Mouse (Mus musculus) frontal cortex, postnatal 14 days (tissue): ENCODE results near the gene Olfr221.

ENCODE experiments used
- DNase-seq, 2 experiments: peaks; one replicate each; pipeline ENCODE4 v3.0.0; 2022; ENCODE audit warnings: low spot score in 2 of 2

Olfr221 gene

DNA sequence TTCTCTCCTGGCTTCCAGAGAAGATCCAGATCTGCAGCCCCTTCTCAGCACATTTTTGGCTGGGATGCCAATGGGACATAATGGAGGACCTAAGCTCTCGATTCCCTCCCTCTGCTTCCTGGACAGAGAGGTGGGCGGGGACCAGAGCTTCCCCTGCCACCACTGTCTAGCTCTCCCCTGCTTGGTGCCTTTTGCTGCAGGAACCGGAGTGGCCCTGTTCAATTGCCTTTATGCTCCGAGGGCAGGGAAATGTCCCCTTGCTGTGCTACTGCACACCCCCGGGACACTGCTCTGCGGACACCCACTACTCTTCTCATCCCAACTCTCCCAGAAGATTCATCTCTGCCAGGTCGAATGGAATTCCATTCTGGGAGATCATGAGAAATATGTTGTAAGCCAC is 37.1 kb downstream of the Olfr221 start:
- DNase-seq, result no peak

DNA sequence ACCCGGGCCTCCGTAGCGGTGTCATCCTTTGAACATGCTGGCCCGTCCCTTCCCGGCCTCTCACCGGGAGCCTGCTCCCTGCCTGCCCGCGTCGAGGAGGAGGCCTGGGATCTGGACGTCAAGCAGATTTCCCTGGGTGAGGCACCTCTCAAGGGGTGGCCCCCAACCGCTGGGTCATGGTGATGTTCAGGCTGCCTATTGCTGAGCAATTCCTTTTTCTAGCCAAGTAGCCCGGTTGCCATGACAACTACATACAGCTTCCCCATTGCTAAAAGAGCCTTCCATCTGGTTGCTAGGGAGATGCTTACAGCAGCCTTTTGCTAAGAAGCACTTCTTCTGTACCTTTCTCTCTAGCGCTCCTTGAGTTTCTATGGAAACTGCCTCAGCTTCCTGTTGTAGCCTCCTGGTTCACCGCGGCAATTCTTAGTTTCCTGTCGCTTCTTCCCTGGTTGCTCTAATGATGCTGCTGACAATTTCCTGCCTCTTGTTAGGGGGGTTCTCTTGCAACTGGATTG is 38.2 kb downstream of the Olfr221 start:
- DNase-seq, result peak; percentile 71 to 83

DNA sequence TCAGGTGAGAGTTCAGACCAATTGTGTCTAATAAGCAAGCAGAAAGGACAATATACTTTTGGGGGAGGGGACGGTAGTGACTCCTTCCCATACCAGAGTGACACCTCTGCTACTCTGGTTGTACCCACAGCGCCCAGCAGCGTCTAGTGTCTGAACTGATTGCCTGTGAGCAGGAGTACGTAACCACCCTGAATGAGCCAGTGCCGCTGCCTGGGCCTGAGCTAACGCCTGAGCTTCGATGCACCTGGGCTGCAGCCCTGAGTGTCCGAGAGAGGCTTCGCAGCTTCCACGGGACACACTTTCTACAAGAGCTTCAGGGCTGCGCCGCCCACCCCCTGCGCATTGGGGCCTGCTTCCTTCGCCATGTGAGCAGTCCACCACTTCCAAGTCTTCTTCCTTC is 44.8 kb downstream of the Olfr221 start:
- DNase-seq, result no peak

DNA sequence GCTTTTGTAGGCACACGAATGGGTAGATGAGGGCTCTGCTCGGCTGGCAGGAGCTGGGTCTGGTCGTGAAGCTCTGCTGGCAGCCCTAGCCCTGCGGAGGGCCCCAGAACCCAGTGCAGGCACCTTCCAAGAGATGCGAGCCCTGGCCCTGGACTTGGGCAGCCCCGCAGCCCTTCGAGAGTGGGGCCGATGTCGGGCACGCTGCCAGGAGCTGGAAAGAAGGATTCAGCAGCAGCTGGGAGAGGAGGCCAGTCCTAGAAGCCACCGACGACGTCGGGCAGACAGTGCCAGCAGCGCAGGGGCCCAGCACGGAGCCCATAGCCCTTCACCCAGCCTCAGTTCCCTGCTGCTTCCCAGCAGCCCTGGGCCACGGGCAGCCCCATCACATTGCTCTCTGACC is 45.4 kb downstream of the Olfr221 start:
- DNase-seq, result no peak

GRCm38 (mm10) chr14:51996231-51996841 is 45.9 kb downstream of the Olfr221 start:
- no peak for DNase-seq

DNA sequence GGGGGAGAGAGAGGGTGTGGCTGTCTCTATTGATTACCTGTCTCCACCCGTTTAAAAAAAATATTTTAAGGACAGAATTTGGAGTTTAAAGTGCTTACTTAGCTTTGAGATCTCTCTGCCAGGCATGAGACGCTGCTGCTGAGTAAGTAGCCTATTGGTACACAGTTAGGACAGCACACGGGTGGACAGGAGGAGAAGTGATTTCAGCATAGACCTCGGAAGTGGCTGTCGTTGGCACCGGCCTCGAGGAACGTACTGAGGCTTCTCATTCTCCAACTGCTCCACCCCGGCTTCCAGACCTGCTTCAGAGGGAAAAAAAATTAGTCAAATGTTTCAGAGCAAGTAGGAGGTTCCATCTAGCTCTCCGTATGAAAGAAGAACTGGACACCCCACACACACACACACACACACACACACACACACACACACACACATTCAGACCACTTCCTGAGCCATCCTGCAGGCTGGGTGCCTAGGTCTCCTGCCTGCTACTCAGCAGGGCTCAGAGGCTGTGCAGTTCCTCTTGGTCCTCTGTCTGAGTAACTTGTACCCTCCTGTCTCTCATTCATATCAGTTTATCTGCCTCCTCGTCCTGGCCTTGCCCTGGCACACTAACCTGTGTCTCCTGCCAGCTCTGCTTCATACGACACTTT is 46.9 kb downstream of the Olfr221 start:
- DNase-seq, result no peak

DNA sequence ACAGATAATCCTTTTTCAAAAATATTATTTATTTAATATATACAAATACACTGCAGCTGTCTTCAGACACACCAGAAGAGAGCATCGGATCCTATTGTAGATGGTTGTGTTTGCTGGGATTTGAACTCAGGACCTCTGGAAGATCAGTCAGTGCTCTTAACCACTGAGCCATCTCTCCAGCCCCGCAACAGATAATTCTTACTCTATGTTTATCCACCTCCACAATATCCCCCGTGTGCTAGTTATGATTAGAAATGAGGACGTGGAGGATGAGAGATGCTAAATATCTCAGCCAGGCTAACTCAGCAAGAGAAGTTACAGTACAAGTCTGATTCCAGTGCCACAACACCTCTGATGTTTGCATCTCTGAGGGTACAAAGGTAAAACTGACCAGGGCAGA is 47.8 kb downstream of the Olfr221 start:
- DNase-seq, result no peak

DNA sequence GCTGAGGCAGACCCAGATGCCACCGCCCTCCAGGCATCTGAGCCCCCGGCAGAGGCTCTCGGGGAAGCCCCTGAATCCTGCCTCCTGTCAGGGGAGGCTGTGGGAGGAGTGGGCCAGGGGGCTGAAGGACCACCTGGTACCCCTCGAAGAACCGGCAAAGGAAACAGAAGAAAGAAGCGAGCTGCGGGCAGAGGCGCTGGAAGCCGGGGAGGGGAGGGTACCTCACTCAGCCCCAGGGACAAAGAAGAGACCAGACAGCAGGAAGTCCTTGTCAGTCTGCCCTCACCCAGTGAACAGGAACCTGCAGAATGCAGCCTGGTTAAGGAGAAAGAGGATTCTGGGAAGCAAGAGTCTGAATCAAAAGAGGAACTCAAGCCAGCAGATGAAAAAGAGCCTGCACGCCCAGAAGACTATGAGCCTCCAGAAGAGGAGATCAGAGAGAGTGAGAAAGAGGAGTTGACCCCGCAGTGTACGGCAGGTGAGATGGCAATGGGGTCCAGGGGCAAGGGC is 52.7 kb downstream of the Olfr221 start:
- DNase-seq, result no peak

- DNase-seq, result no peak
These were observed 53.5 kb downstream of the Olfr221 start for GRCm38 (mm10) chr14:51988731-51989130.

DNA sequence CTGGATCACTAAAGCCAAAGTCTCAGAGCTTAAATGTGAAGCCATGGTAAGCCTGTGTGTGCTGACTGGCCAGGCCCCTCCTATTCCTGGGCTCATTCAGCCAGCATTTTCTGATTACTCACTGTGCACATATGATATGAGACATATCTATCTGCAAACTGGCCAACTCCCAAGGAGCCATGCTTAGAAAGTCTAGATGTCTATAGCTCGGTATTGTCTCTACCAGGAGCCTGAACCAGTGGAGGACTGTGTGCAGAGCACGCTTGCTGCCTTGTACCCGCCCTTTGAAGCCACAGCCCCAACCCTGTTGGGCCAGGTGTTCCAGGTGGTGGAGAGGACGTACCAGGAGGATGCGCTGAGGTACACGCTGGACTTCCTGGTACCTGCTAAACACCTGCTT is 55.1 kb downstream of the Olfr221 start:
- no peak for DNase-seq

- no peak for DNase-seq
These were observed 56.1 kb downstream of the Olfr221 start for GRCm38 (mm10) chr14:51986153-51986505.

GRCm38 (mm10) chr14:51985301-51986152 is 56.7 kb downstream of the Olfr221 start:
- DNase-seq, result peak; percentile 61 to 76

DNA sequence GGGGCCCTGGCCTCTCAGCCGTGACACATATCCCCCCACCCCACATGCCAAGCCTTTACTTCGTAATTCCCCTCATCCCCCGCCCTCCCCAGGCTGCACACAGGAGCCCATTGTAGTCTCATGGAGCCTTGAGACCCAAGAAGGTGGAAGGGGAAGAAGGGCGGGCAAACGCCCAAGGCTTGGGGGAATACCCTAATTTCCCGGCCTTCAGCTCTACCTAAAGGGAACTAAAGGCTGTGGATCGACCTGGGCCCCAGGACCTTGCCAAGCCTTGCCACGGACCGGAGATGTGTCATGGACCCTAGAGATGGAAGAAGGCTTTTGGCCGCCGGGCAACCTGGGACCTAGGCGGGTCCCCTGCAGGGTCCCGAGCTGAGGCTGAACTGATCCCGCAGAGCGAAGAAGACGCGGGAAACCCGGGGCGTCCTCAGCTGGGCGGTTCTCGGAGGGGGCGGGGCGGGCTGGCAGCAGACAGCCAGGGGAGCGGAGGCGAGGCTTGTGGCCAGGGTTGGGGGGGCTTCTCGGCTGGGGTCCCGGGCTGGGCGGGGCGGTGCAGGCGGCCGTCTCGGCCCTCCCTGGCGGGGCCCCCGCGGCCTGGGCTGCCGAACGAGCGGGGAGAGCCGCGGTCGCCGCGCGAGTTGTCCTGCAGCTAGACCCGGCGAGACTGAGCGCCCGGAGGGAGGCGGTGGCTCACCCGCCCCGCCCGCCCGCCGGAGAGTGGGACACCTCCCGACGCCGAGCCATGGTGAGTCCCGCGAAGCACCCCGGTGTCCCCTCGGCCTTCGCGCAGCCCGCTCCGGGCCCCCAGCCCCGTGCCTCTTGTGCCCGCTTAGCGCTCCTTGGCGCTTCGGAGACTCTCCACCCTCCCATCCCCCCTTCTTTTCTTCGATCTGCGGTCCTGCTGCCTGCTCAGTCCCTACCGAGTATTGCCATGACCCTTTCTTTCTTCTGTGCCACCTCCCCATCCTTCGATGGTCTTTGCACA is 57.7 kb downstream of the Olfr221 start, which contains the start of gene Arhgef40:
Arhgef40 (plus strand) TSS at position 473 of the 985 bp plus-strand sequence.
- DNase-seq, result peak in 1 of 2 experiments; percentile 59
